Mouse (Mus musculus) E14TG2a.4 (cell line): ENCODE data around the gene Wwc2.

Source experiments
- CTCF ChIP-seq: conservative IDR thresholded peaks from 2 replicates; pipeline ENCODE4 v1.5.1; 2014; ENCODE audit warnings: low read length
- NANOG ChIP-seq: IDR thresholded peaks from 2 replicates; pipeline ENCODE4 v1.6.1; 2014; ENCODE audit warnings: borderline replicate concordance, low read length, mixed read lengths
- POU5F1 ChIP-seq: IDR thresholded peaks from 2 replicates; pipeline ENCODE4 v1.6.1; 2014; ENCODE audit warnings: low read length, borderline replicate concordance

GRCm38 (mm10) chr8:47866568-47866967, 124.2 kb downstream of the Wwc2 start:
- TF ChIP-seq CTCF (no peak), NANOG (no peak), POU5F1 (no peak)
